Mouse (Mus musculus): ENCODE results near the gene Kcnh4.

DNA sequence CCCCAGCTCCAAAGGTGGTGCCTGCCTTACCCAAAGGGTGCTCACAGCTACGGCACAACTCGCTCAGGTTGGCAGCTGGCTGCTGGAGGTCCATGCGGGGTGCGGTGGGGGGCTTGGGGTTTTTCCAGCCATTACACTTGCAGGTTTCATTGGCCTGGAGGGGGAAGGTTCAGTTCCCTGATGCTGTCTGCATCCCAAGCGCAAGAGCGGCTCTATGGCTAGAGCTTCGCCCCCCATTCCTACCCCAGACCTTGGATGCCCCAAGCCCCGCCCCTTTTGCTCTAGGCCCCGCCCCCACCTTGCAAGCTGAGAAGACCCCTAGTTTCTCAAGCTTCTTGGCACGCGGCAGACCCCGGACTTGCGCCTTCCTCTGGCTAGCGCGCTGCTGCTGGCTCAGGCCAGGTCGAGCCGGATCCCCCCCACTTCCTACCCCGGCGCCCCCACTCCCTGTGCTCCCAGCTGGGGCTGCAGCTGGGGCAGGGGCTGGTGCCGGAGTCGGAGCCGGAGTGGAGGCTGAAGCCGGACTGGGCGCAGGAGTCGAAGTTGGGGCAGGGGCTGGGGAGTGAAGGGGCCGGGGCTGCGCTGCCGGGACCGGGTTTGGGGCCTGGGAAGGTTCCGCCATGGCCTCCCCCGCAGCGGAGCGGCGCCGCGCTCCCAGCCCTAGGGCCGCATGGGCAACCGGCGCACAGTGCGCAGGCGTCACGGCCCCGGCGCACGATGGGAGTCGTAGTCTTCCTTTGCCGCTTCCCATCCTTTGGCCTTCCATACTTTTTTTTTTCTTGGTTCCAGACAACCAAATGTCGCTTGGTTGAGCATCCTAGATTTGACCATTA is 47.7 kb downstream of the Kcnh4 start, which contains the start of gene Kat2a:
- TF ChIP-seq CTCF (IDR thresholded peaks at IDR 0.05; ENCODE audit: insufficient read depth, low read depth, low read length), result no peak
- peak; percentile 78 for TF ChIP-seq POLR2A (IDR thresholded peaks at IDR 0.05; ENCODE audit: insufficient read depth, low read depth, low read length)
